ENCODE assay signal across 8 mouse cellular contexts in the genomic region with DNA sequence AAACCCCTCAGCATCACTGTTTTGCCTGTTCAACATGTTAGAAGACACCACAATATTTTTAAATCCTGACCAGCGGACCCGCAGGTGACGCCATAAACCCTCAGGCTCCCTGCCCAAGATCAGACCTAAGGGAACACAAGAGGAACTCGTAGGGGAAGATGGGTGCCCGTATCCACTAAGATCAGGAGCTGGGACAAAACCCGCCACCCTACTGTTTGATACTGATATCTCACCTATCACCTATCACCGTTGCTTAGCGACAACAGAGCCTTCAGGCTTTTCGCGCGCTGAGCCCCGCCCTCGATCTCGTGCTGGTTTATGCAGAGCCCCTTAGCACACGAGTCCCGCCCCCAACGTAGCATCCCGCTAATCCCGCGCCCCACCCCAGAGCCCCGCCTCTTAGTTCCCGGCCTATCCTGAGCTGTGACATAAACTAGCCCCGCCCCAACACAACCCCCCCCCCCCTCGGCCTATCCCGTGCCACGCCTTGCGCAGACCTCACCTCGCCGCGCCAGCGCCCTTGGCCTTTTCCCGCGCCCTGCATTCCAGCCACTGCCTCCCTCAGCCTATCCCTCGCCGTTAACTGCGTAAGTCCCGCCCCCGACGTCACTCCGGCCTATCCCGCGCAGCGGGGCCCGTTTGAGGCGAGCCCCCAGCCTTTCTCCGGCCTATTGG. TPM values are rescaled to one million over a fixed set of nuclear protein-coding genes. Genes with fewer than 3 reads are reported as not detected.
DNase-seq lines count a peak whose midpoint lies in the region; ATAC-seq lines count a peak whose summit lies in the region.

Siva1 (plus strand) TSS at position 500 of the 675 bp plus-strand sequence.

- H3K4me1 ChIP-seq in hindbrain, embryonic 12.5 days: peaks cover 17% of the 10 kb centered on the region

- 3% methylated on average over 35 of the region's 46 CpGs for WGBS in hindbrain, embryonic 12.5 days

- H3K9me3 ChIP-seq in hindbrain, embryonic 12.5 days (replicated peaks): no peaks in the 10 kb centered on the region

- H3K4me2 ChIP-seq in hindbrain, embryonic 12.5 days (replicated peaks): peak within 1 kb of the TSS; percentile 65

- H3K36me3 ChIP-seq in hindbrain, embryonic 12.5 days: peaks cover 19% of the 10 kb centered on the region

- H3K9ac ChIP-seq in hindbrain, embryonic 12.5 days: peak within 1 kb of the TSS; percentile 85

- peak within 1 kb of the TSS; percentile 83 for H3K27ac ChIP-seq in hindbrain, embryonic 12.5 days

- H3K27me3 ChIP-seq in hindbrain, embryonic 12.5 days: no peaks in the 10 kb centered on the region

- peak; percentile 98 for ATAC-seq in hindbrain, embryonic 12.5 days (ENCODE audit: low FRiP score)

- peak within 1 kb of the TSS; percentile 73 for H3K4me3 ChIP-seq in hindbrain, embryonic 12.5 days

- peak; percentile 99 for DNase-seq in NIH3T3 (ENCODE audit: low read depth)
- DNase-seq in cerebellum, postnatal 10 days: peak; percentile 99 to 100
- DNase-seq in frontal cortex, postnatal 10 days (ENCODE audit: low spot score in 2 of 2): peak; percentile 96 to 98
- DNase-seq in layer of hippocampus, postnatal 14 days (ENCODE audit: low spot score in 2 of 2): peak; percentile 94 to 97
- DNase-seq in lung, postnatal 14 days: peak; percentile 99
- DNase-seq in retina, adult 2 months (ENCODE audit: low read depth, low spot score): peak; percentile 98
- DNase-seq in thymus, postnatal 36 days: peak; percentile 96 to 99

RNA-seq across cellular contexts. Expression of gene Siva1, which starts in this region (rescaled TPM):
- polyA plus RNA-seq in hindbrain, embryonic 12.5 days (2016; fragmentation: Nextera tagmentation; extraction: Ambion mirVana): 100 and 124 TPM in 2 replicates
- 10 to 100 TPM; 21.6 to 23.4 TPM for total RNA-seq in layer of hippocampus, postnatal 14 days (2021)

Comparison
In these comparisons a context has a peak if more than half of its experiments do, and no peak if none do; other contexts are left out.
1. Peak in every context shown above with its lines: DNase-seq, ATAC-seq, H3K4me3 ChIP-seq and H3K27ac ChIP-seq.